Mouse (Mus musculus): ENCODE measurements at regions not wholly inside any gene's neighbourhood (a gene's known extent, or its start where the extent isn't known, plus 50 kb on each side); places are given as distances from the start of the nearest gene placed in this dataset.

DNA sequence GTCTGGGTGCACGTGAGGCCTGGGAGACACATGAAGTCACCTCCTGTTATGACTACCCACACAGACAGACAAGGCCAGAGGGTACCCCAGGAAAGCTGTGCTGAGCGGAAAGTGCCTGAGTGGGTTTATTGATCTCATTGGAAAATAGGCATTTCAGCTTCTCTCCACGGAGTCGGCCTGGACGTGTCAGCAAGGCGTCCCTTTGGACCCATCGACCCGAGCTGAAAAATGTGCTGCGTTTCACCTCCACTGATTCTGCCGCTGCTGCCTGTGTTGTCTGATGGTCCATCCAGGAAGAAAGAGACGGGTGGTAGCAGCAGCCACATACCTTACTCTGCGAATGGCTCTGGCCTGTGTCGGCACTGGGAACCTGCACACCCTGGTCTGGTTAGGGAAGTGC, 544.3 kb downstream of the Ccdc171 start:
- Histone ChIP-seq H3K4me3 (ENCODE audit: low read depth, low read length) (no peak overlapping the region), H3K4me1 (ENCODE audit: control insufficient read depth, insufficient read depth, low read length) (no peaks in the 10 kb centered on the region), H3K36me3 (ENCODE audit: control insufficient read depth, insufficient read depth, low read length) (no peaks in the 10 kb centered on the region), H3K27me3 (ENCODE audit: control insufficient read depth, insufficient read depth, low read depth, low read length) (no peaks in the 10 kb centered on the region), H3K27ac (ENCODE audit: low read length) (no peak overlapping the region), H3K9ac (ENCODE audit: low read depth, low read length) (no peak overlapping the region), H3K9me3 (replicated peaks; ENCODE audit: control insufficient read depth, low read length, poor library complexity, severe bottlenecking) (no peaks in the 10 kb centered on the region), H3K4me2 (ENCODE audit: low read length) (no peak overlapping the region)
- ATAC-seq, result no peak
- 81% methylated on average over 13 of the region's 13 CpGs for WGBS

DNA sequence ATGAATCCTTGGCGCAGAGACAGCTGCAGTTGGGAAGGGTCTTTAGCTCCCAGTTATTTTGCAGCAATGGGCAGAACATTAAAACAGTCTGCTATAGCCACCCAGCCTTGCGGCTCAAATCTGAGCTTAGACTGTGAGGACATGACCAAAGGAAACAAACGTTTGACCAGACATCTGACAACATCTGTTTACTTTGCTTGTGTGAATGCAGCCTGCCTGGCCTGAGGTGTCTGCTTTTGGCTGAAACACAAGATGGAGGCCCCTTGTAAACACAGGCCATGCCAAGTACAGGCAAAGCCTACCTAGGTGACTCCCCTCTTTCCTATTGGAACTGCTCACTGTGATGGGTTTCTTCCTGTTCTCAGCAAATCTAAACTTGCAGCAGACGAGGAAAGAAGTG, 544.7 kb downstream of the Ccdc171 start:
- no peaks in the 10 kb centered on the region for H3K36me3 ChIP-seq (ENCODE audit: control insufficient read depth, insufficient read depth, low read length)
- H3K4me1 ChIP-seq (ENCODE audit: control insufficient read depth, insufficient read depth, low read length), result no peaks in the 10 kb centered on the region
- H3K4me2 ChIP-seq (ENCODE audit: low read length), result no peak overlapping the region
- WGBS, result 78% methylated on average over 4 of the region's 4 CpGs
- H3K9me3 ChIP-seq (replicated peaks; ENCODE audit: control insufficient read depth, low read length, poor library complexity, severe bottlenecking), result no peaks in the 10 kb centered on the region
- no peak overlapping the region for H3K27ac ChIP-seq (ENCODE audit: low read length)
- H3K4me3 ChIP-seq (ENCODE audit: low read depth, low read length), result no peak overlapping the region
- no peaks in the 10 kb centered on the region for H3K27me3 ChIP-seq (ENCODE audit: control insufficient read depth, insufficient read depth, low read depth, low read length)
- no peak overlapping the region for H3K9ac ChIP-seq (ENCODE audit: low read depth, low read length)
- no peak for ATAC-seq

DNA sequence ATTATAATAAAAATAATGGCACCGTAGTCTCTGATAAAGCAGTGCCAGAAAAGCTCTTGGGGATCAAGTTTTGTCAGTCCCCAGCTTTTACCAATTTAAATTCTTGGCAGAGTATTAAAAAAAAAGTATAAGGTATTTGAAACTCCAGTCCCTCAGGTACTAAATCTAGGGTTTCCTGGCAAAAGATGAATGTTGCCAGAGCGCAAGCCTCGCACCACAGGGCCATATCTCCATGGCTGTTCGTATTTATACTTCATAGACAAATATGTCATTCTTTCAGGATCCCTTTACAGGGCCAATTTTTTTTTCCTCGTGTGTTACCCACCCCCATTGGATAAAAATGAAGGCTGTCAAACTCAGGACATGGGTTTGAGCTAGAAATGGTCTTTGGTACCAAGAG, 546.8 kb downstream of the Ccdc171 start:
- Histone ChIP-seq H3K27me3 (ENCODE audit: control insufficient read depth, insufficient read depth, low read depth, low read length) (no peaks in the 10 kb centered on the region), H3K4me3 (ENCODE audit: low read depth, low read length) (no peak overlapping the region), H3K9ac (ENCODE audit: low read depth, low read length) (no peak overlapping the region), H3K27ac (ENCODE audit: low read length) (no peak overlapping the region), H3K4me1 (ENCODE audit: control insufficient read depth, insufficient read depth, low read length) (no peaks in the 10 kb centered on the region), H3K36me3 (ENCODE audit: control insufficient read depth, insufficient read depth, low read length) (no peaks in the 10 kb centered on the region), H3K9me3 (replicated peaks; ENCODE audit: control insufficient read depth, low read length, poor library complexity, severe bottlenecking) (no peaks in the 10 kb centered on the region), H3K4me2 (ENCODE audit: low read length) (no peak overlapping the region)
- WGBS, result 86% methylated on average over 5 of the region's 5 CpGs
- ATAC-seq, result no peak

DNA sequence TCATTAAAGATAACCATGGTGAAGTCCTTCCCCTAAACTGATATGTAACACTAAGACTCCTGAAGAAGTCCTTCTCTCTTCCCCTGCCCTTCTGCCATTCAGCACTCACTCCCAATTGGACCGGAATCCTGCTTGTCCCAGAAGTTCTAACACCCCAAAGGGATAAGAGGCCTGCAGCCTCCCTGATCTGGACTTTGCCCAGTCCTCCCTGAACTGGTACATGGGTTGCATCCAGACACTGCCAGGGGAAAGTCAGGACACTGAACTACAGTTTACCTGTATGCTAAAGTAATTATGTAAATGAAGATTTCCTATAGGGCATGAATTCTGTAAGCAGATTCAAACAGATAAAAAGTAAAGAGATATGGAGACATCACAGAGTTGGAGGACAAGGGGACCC, 551.2 kb downstream of the Ccdc171 start:
- H3K4me3 ChIP-seq (ENCODE audit: low read depth, low read length), result no peak overlapping the region
- H3K9ac ChIP-seq (ENCODE audit: low read depth, low read length), result no peak overlapping the region
- WGBS, result 96% methylated on average over 1 of the region's 1 CpGs
- no peak for ATAC-seq
- no peaks in the 10 kb centered on the region for H3K4me1 ChIP-seq (ENCODE audit: control insufficient read depth, insufficient read depth, low read length)
- H3K4me2 ChIP-seq (ENCODE audit: low read length), result no peak overlapping the region
- no peaks in the 10 kb centered on the region for H3K9me3 ChIP-seq (replicated peaks; ENCODE audit: control insufficient read depth, low read length, poor library complexity, severe bottlenecking)
- no peaks in the 10 kb centered on the region for H3K27me3 ChIP-seq (ENCODE audit: control insufficient read depth, insufficient read depth, low read depth, low read length)
- no peak overlapping the region for H3K27ac ChIP-seq (ENCODE audit: low read length)
- no peaks in the 10 kb centered on the region for H3K36me3 ChIP-seq (ENCODE audit: control insufficient read depth, insufficient read depth, low read length)

DNA sequence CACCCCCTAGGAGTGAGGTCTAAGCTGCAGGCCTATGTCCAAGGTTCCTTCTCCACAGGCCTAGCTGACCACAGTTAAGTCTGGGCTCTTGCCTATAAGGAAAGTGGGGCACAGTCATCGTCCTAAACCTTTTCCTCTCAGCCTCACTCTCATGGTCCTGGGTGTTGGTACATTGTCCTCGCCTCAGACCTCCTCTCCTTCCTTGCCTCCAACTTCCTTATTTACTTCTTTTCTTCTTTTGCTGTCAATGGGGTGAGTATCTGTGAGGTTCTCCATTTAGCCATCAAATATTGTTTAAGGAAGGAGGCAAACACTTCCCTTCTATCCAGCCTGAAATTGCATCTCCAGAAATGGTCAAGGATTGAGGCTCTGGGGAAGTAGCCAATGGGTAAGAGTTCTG, 554.2 kb downstream of the Ccdc171 start:
- no peak overlapping the region for H3K27ac ChIP-seq (ENCODE audit: low read length)
- no peaks in the 10 kb centered on the region for H3K36me3 ChIP-seq (ENCODE audit: control insufficient read depth, insufficient read depth, low read length)
- H3K4me1 ChIP-seq (ENCODE audit: control insufficient read depth, insufficient read depth, low read length), result 0 out of 2 replicates have a peak, but pooled peaks cover 2% of the 10 kb centered on the region
- H3K4me3 ChIP-seq (ENCODE audit: low read depth, low read length), result no peak overlapping the region
- no peak for ATAC-seq
- no peak overlapping the region for H3K4me2 ChIP-seq (ENCODE audit: low read length)
- 87% methylated on average over 2 of the region's 2 CpGs for WGBS
- no peaks in the 10 kb centered on the region for H3K27me3 ChIP-seq (ENCODE audit: control insufficient read depth, insufficient read depth, low read depth, low read length)
- H3K9me3 ChIP-seq (replicated peaks; ENCODE audit: control insufficient read depth, low read length, poor library complexity, severe bottlenecking), result no peaks in the 10 kb centered on the region
- H3K9ac ChIP-seq (ENCODE audit: low read depth, low read length), result no peak overlapping the region

DNA sequence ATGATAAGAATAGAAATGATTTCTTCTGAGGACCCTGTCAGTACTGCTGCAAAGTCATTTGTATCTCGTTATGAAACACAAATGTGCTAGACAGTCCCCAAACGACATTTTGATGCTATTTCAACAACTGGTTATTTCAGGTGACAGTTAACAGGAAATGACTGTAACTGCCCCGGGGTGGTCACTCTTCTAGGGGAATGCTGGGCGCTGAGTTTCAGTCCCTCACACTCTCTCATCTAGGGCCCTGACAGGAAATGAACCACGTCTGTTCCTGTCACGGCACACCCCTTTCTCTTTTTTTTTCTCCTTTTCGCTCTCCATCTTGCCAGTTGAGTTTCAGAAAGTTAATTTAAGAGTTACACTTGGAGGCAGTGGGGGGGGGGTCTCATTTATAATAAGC, 556.2 kb downstream of the Ccdc171 start:
- ATAC-seq, result no peak
- Histone ChIP-seq H3K4me3 (ENCODE audit: low read depth, low read length) (no peak overlapping the region), H3K9ac (ENCODE audit: low read depth, low read length) (no peak overlapping the region), H3K9me3 (replicated peaks; ENCODE audit: control insufficient read depth, low read length, poor library complexity, severe bottlenecking) (no peaks in the 10 kb centered on the region), H3K4me1 (ENCODE audit: control insufficient read depth, insufficient read depth, low read length) (0 out of 2 replicates have a peak, but pooled peaks cover 2% of the 10 kb centered on the region), H3K4me2 (ENCODE audit: low read length) (no peak overlapping the region), H3K27me3 (ENCODE audit: control insufficient read depth, insufficient read depth, low read depth, low read length) (no peaks in the 10 kb centered on the region), H3K36me3 (ENCODE audit: control insufficient read depth, insufficient read depth, low read length) (no peaks in the 10 kb centered on the region), H3K27ac (ENCODE audit: low read length) (no peak overlapping the region)
- WGBS, result 75% methylated on average over 7 of the region's 7 CpGs

DNA sequence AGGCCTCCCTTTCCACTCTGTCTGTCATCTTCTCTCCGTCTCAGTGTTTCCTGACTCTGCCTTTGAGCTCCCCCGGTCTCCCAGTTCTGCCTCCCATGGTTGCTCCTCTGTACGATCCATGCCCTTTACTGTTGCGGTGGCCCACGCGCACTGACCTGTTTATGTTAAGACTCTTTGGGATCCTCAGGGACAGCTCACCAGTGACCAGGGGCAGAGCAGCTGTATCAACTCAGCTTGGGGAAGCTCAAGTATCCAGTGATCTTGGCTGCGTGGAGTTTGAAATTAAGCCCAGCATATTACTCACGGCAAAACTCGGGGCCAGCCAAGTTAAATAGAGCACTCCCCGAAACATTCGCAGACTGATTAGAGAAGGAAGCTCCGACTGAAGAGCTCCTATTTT, 562.8 kb downstream of the Ccdc171 start:
- H3K27ac ChIP-seq (ENCODE audit: low read length), result no peak overlapping the region
- no peaks in the 10 kb centered on the region for H3K36me3 ChIP-seq (ENCODE audit: control insufficient read depth, insufficient read depth, low read length)
- no peak overlapping the region for H3K4me3 ChIP-seq (ENCODE audit: low read depth, low read length)
- 88% methylated on average over 12 of the region's 12 CpGs for WGBS
- H3K9ac ChIP-seq (ENCODE audit: low read depth, low read length), result no peak overlapping the region
- ATAC-seq, result no peak
- no peak overlapping the region for H3K4me2 ChIP-seq (ENCODE audit: low read length)
- no peaks in the 10 kb centered on the region; the same call in 1 of the 2 replicates for H3K9me3 ChIP-seq (replicated peaks; ENCODE audit: control insufficient read depth, low read length, poor library complexity, severe bottlenecking)
- H3K4me1 ChIP-seq (ENCODE audit: control insufficient read depth, insufficient read depth, low read length), result no peaks in the 10 kb centered on the region
- H3K27me3 ChIP-seq (ENCODE audit: control insufficient read depth, insufficient read depth, low read depth, low read length), result no peaks in the 10 kb centered on the region

DNA sequence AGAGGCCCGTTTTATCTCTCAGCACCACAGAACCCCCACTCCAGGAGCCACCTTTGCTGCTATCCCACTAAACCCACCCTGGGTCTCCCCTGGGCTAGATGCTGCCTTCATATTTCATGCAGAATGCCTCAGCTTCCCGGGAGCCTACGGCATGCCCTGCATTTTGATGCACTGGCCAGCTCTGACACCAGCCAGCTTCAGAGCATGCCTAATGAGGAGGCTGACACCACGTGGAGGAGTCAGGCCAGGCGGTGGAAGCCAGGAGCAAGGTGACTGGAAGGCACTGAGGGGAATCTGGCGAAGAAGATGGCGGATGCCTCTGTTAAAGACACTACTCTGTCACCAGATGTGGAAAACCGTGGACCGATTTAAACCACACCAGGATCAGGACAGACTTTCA, 567.2 kb downstream of the Ccdc171 start:
- Histone ChIP-seq H3K27me3 (ENCODE audit: control insufficient read depth, insufficient read depth, low read depth, low read length) (no peaks in the 10 kb centered on the region), H3K9me3 (replicated peaks; ENCODE audit: control insufficient read depth, low read length, poor library complexity, severe bottlenecking) (no peaks in the 10 kb centered on the region), H3K27ac (ENCODE audit: low read length) (no peak overlapping the region), H3K9ac (ENCODE audit: low read depth, low read length) (no peak overlapping the region), H3K4me1 (ENCODE audit: control insufficient read depth, insufficient read depth, low read length) (no peaks in the 10 kb centered on the region), H3K4me2 (ENCODE audit: low read length) (no peak overlapping the region), H3K4me3 (ENCODE audit: low read depth, low read length) (no peak overlapping the region), H3K36me3 (ENCODE audit: control insufficient read depth, insufficient read depth, low read length) (no peaks in the 10 kb centered on the region)
- WGBS, result 52% methylated on average over 9 of the region's 9 CpGs
- ATAC-seq, result peak; percentile 67

DNA sequence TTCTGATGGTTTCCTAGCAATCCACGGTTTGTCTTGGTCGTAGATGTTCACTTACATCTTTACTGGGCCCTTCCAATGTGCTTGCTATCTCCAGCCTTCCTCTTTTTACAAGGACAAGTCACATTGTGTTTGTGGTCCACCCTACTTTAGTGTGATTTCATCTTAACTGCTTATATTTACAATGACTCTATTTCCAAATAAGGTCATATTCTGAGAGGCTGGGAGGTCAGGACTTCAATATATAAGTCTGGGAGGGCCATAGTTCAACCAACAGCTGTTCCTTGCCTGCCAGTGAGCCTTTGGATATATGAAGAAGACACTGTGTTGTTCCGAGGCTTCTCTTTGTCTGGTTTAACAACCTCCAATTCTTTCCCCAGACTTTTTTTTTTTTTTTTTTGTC, 569.9 kb downstream of the Ccdc171 start:
- 91% methylated on average over 3 of the region's 3 CpGs for WGBS
- Histone ChIP-seq H3K4me1 (ENCODE audit: control insufficient read depth, insufficient read depth, low read length) (no peaks in the 10 kb centered on the region), H3K4me2 (ENCODE audit: low read length) (no peak overlapping the region), H3K27ac (ENCODE audit: low read length) (no peak overlapping the region), H3K9me3 (replicated peaks; ENCODE audit: control insufficient read depth, low read length, poor library complexity, severe bottlenecking) (no peaks in the 10 kb centered on the region), H3K4me3 (ENCODE audit: low read depth, low read length) (no peak overlapping the region), H3K36me3 (ENCODE audit: control insufficient read depth, insufficient read depth, low read length) (no peaks in the 10 kb centered on the region), H3K27me3 (ENCODE audit: control insufficient read depth, insufficient read depth, low read depth, low read length) (no peaks in the 10 kb centered on the region), H3K9ac (ENCODE audit: low read depth, low read length) (no peak overlapping the region)
- no peak for ATAC-seq

DNA sequence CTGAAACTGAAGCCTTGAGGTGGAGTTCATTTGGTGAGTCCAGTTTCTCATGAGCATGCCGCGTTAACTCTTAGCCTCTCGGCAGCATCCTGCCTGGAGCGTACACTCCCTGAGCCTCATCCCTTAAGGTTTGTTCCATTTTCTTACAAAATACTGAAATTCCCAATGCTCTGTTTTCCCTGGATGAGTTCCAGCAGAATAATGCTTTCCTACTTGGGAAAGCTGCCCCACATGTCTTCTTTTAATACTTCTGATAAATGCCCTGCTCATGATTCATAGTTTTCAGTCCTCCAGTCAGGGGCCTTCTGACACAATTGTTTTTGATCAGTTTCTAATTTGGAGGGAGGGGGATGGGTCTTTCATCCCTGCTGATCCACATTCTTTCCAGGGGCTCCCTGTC, 570.7 kb downstream of the Ccdc171 start:
- H3K9me3 ChIP-seq (replicated peaks; ENCODE audit: control insufficient read depth, low read length, poor library complexity, severe bottlenecking), result no peaks in the 10 kb centered on the region
- H3K27me3 ChIP-seq (ENCODE audit: control insufficient read depth, insufficient read depth, low read depth, low read length), result no peaks in the 10 kb centered on the region
- H3K4me1 ChIP-seq (ENCODE audit: control insufficient read depth, insufficient read depth, low read length), result no peaks in the 10 kb centered on the region
- H3K4me2 ChIP-seq (ENCODE audit: low read length), result no peak overlapping the region
- H3K9ac ChIP-seq (ENCODE audit: low read depth, low read length), result no peak overlapping the region
- no peak overlapping the region for H3K4me3 ChIP-seq (ENCODE audit: low read depth, low read length)
- no peaks in the 10 kb centered on the region for H3K36me3 ChIP-seq (ENCODE audit: control insufficient read depth, insufficient read depth, low read length)
- WGBS, result 83% methylated on average over 4 of the region's 4 CpGs
- ATAC-seq, result no peak
- H3K27ac ChIP-seq (ENCODE audit: low read length), result no peak overlapping the region
